Mouse (Mus musculus): ENCODE measurements around the gene Ptges.
"Not testable (repeated sequence)": the region's sequence is repeated elsewhere in the genome, so short reads cannot be mapped to it uniquely, and the experiment has no call there.

Ptges gene

GRCm38 (mm10) chr2:30927844-30928628 is 1.6 kb downstream of the Ptges start:
- DNase-seq, result peak; percentile 81

DNA sequence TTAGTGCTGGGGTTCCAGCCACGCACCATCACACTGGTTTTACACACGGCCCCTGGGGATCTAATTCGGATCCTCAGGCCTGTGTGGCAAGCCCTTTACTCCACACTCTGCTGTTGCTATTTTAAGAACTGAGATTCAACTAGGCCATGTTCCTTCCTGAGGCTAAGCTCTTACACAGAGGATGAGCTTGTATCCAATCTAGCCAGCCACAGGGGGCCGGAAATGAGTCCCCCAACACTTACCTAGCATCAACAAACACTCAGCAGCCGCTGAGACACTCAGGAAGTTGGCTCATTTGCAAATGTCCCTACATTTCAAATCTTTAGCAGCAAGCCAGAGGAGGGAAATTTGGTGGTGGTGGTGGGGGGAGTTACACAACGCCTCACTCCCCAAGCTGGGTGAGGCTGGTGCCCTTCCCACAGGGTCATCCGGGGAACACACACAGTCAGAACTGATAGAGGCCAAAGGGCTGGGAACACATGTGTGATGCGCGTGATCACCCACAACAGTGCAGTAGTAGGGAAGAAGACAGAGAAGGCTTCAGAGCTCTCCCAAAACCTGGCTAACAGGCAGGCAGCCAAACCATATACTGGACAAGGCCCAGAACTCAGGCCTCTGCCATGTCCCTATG is 2.4 kb downstream of the Ptges start:
- DNase-seq, result no peak

- no peak for DNase-seq
These were observed 3.3 kb downstream of the Ptges start for GRCm38 (mm10) chr2:30926381-30926780.

DNA sequence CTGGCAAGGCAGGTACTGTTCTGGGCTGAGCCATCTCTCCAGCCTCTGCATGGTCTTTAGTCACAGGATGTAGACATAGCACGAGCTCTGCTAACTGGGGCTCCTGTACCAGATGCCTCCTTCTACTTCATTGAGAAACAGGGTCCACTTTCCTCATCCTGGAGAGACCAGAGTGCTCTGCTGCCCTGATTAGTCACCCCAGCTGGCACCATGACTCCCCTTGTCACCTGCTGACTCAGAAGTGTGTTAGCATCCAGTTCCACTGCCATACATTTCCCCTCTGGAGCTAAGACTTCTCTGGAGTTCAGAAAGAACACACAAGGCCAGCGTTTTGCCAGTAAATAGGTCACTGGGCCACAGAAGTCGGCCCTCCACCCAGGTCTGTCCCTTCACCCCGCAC is 4.5 kb downstream of the Ptges start:
- no peak for DNase-seq

GRCm38 (mm10) chr2:30923099-30923498 is 6.6 kb downstream of the Ptges start:
- DNase-seq, result no peak

DNA sequence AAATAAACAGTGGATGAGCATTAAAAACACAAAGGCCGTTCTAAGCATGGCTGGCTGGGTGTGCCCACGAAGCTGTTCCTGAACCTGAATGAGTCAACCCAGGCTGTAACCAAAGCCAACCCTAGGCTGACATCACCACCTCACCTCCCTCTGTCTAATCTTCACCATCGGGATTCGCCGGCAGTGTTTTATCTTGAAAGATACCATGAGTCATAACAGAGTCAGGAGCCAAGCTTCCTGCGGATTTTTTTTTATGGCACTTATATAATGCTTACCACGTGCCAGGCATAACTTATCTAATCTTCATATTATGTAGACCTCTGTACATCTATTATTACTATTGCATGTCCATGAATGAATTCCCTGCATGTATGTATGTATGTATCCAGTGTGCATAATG is 9.4 kb downstream of the Ptges start:
- DNase-seq, result no peak

- peak; percentile 27 for DNase-seq
These were observed 10.8 kb downstream of the Ptges start for GRCm38 (mm10) chr2:30918780-30919329.

DNA sequence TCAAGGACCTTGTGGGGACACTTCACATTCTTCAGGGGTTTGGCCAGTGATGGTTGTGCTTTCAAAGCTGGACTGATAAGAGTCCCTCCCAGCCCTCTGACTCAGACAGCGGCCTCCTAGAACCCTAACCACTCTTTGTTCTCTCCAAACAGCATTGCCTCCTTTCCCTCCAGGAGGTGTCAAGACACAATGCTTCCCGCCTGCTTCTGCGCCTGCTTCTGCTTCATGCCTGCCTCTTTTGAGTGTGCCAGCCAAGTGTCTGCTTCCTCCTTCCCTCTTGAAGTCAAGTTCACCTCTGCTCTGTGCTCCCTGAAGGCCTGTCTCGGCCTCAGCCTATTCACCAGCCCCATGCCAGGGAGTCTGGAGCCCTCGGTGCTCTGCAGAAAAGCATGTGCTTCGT is 11.5 kb downstream of the Ptges start:
- no peak for DNase-seq

GRCm38 (mm10) chr2:30917649-30918048 is 12.0 kb downstream of the Ptges start:
- DNase-seq, result no peak

- not testable (repeated sequence) for DNase-seq
These were observed 13.7 kb downstream of the Ptges start for GRCm38 (mm10) chr2:30915933-30916332.

- no peak for DNase-seq
These were observed 14.3 kb downstream of the Ptges start for GRCm38 (mm10) chr2:30915376-30915775.

- DNase-seq, result no peak
These were observed 14.8 kb downstream of the Ptges start for GRCm38 (mm10) chr2:30914836-30915235.

DNA sequence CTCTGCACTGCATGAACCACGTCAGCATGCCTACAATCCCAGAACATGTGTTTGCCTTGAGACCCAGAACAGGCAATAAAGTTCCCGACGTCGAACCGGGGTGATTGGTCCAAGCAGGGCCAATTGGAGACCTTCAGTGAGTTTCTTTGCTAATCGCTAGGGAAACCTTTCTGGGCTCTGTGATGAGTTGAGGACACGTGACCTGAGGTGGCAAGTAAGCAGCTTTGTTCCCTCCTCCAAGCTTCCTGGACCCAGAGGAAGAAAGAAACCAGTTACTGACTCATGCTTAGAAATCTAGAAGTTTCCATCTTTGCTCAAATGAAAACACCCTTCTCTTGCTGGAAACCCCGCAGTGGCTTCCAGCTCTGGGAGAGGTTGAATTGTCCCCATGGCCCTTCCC is 16.6 kb downstream of the Ptges start:
- no peak for DNase-seq

- DNase-seq, result peak; percentile 71
These were observed 17.3 kb downstream of the Ptges start for GRCm38 (mm10) chr2:30912291-30912773.

- DNase-seq, result no peak
These were observed 23.0 kb downstream of the Ptges start for GRCm38 (mm10) chr2:30906641-30907040.

- DNase-seq, result no peak
These were observed 23.8 kb downstream of the Ptges start for GRCm38 (mm10) chr2:30905906-30906305.

DNA sequence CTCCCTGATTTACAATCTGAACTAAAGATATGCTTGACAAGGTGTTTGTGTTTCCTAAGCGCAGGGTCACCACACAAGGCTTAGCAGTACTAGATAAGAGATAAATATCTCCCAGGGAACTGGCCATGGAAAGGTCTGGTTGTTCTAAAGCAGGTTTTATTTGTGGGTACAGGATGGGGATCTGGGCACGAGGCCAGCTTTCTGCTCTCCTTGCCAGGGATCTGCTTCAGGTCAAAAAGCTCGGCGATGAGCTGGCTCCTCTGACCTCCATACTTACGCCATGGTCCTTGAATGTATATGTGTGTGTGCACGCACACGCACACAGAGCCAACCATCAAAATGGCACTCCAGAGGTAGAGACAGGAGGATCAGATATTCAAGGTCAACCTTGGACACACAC is 24.7 kb downstream of the Ptges start:
- no peak for DNase-seq

GRCm38 (mm10) chr2:30904231-30904630 is 25.4 kb downstream of the Ptges start:
- DNase-seq, result no peak

DNA sequence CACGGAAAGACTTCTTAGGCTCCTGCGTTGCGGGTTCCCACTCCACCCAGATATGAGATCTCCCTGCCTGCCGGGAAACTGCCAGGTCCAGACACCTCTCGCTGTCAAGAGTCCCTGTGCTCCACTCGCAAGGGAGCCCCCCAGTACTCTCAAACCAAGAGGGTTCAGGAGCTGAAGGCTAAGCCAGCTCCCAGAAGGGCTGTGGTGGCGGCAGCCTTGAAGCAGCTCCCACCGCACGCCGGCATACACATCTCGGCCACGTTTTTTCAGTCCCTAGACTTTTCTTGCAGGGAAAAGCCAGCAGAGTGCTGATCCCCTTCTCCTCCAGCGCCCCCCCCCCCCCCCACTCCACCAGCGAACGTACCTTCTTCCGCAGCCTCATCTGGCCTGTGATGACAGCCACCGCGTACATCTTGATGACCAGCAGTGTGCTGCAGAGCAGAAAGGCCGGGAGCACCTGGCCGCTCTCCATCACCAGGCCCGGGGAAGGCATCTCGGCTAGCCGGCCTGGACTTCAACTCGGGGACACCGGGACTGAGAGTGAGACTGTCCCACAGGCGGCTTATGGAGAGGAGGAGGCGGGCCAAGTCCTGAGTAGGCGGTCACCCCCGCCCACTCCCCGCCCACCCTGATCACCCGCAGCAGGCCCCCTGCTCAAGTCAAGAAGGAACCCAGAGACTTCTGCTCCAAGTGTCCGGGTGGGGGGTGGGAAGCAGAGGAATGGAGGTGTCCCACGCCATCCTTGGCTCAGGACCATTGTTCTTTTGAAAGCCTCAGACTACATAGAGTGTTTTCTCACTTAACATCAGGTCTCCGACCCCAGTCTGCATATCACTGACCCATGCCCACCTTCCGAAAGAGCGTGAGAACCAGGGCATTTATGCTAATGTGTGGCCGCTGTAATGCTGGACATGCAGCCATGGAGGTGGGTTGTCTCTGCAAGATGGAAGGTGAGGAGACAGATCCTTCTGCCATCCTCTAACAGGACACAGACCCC is 26.6 kb downstream of the Ptges start:
- DNase-seq, result no peak

GRCm38 (mm10) chr2:30902256-30902655 is 27.4 kb downstream of the Ptges start:
- DNase-seq, result no peak

GRCm38 (mm10) chr2:30901646-30902160 is 28.0 kb downstream of the Ptges start:
- DNase-seq, result no peak

- no peak for DNase-seq
These were observed 30.1 kb downstream of the Ptges start for GRCm38 (mm10) chr2:30899397-30900069.
